Mouse (Mus musculus): ENCODE data around the gene Slc12a8. TPM values are rescaled to one million over a fixed set of nuclear protein-coding genes. Genes with fewer than 3 reads are reported as not detected.

Slc12a8 gene
- polyA plus RNA-seq, 1 experiment from 2014 or later: 0.92 TPM

GRCm38 (mm10) chr16:33682651-33683050 is 165.5 kb downstream of the Slc12a8 start:
- Histone ChIP-seq H3K36me3 (no peaks in the 10 kb centered on the region), H3K9me3 (no peaks in the 10 kb centered on the region), H3K4me3 (no peak overlapping the region), H3K27me3 (no peaks in the 10 kb centered on the region), H3K27ac (replicated peaks) (no peak overlapping the region), H3K4me2 (replicated peaks) (no peak overlapping the region), H3K4me1 (peaks cover 36% of the 10 kb centered on the region), H3K9ac (replicated peaks) (no peak overlapping the region)
- no peak for ATAC-seq (replicated peaks)
- WGBS: 77% methylated on average over 3 of the region's 3 CpGs

- peak; percentile 29; the same call in 1 of the 2 replicates for ATAC-seq (replicated peaks)
- H3K9ac ChIP-seq (replicated peaks): peak overlapping the region; percentile 93; the same call in 1 of the 2 replicates
Observed at GRCm38 (mm10) chr16:33683206-33684161, 166.4 kb downstream of the Slc12a8 start.

GRCm38 (mm10) chr16:33684162-33684702 is 167.1 kb downstream of the Slc12a8 start, which contains the start of gene Heg1:
Gene Heg1, plus strand, starts transcription at chr16:33684370.
- peak; percentile 85 for ATAC-seq (replicated peaks)
- H3K36me3 ChIP-seq: no peaks in the 10 kb centered on the region
- H3K9ac ChIP-seq (replicated peaks): peak within 1 kb of the TSS; percentile 93
- H3K4me1 ChIP-seq: peaks cover 46% of the 10 kb centered on the region
- no peaks in the 10 kb centered on the region for H3K9me3 ChIP-seq
- H3K4me2 ChIP-seq (replicated peaks): peak within 1 kb of the TSS; percentile 88
- peak within 1 kb of the TSS; percentile 89 for H3K4me3 ChIP-seq
- under 1% methylated on average over 46 of the region's 57 CpGs for WGBS
- H3K27ac ChIP-seq (replicated peaks): peak within 1 kb of the TSS; percentile 79
- H3K27me3 ChIP-seq: no peaks in the 10 kb centered on the region

More at GRCm38 (mm10) chr16:33683206-33684161, 166.4 kb downstream of the Slc12a8 start:
- Histone ChIP-seq H3K4me2 (replicated peaks) (peak overlapping the region; percentile 88), H3K4me1 (peaks cover 44% of the 10 kb centered on the region), H3K27me3 (no peaks in the 10 kb centered on the region), H3K36me3 (no peaks in the 10 kb centered on the region), H3K9me3 (no peaks in the 10 kb centered on the region), H3K27ac (replicated peaks) (peak overlapping the region; percentile 79), H3K4me3 (peak overlapping the region; percentile 89)
- 65% methylated on average over 13 of the region's 13 CpGs for WGBS

GRCm38 (mm10) chr16:33684703-33685701 is 167.9 kb downstream of the Slc12a8 start:
- under 1% methylated on average over 46 of the region's 46 CpGs for WGBS
- H3K27ac ChIP-seq (replicated peaks): peak overlapping the region; percentile 79
- H3K4me2 ChIP-seq (replicated peaks): peak overlapping the region; percentile 88
- no peaks in the 10 kb centered on the region for H3K9me3 ChIP-seq
- H3K9ac ChIP-seq (replicated peaks): peak overlapping the region; percentile 93
- peak overlapping the region; percentile 89 for H3K4me3 ChIP-seq
- H3K4me1 ChIP-seq: peaks cover 53% of the 10 kb centered on the region
- H3K27me3 ChIP-seq: no peaks in the 10 kb centered on the region
- peak; percentile 59 for ATAC-seq (replicated peaks)
- no peaks in the 10 kb centered on the region for H3K36me3 ChIP-seq

- no peaks in the 10 kb centered on the region for H3K27me3 ChIP-seq
- 0 out of 2 replicates have a peak overlapping the region, but pooled peaks have one; percentile 16 for H3K27ac ChIP-seq (replicated peaks)
- H3K9ac ChIP-seq (replicated peaks): peak overlapping the region; percentile 93
- H3K4me3 ChIP-seq: peak overlapping the region; percentile 89
- no peaks in the 10 kb centered on the region for H3K9me3 ChIP-seq
- WGBS: 62% methylated on average over 1 of the region's 1 CpGs
- no peaks in the 10 kb centered on the region for H3K36me3 ChIP-seq
- H3K4me1 ChIP-seq: peaks cover 61% of the 10 kb centered on the region
- peak overlapping the region; percentile 88 for H3K4me2 ChIP-seq (replicated peaks)
- no peak for ATAC-seq (replicated peaks)
Observed at GRCm38 (mm10) chr16:33686056-33686455, 168.9 kb downstream of the Slc12a8 start.

- 61% methylated on average over 3 of the region's 3 CpGs for WGBS
- H3K27me3 ChIP-seq: no peaks in the 10 kb centered on the region
- peak overlapping the region; percentile 89 for H3K4me3 ChIP-seq
- H3K36me3 ChIP-seq: no peaks in the 10 kb centered on the region
- peaks cover 75% of the 10 kb centered on the region for H3K4me1 ChIP-seq
- H3K9me3 ChIP-seq: no peaks in the 10 kb centered on the region
- 0 out of 2 replicates have a peak overlapping the region, but pooled peaks have one; percentile 20 for H3K9ac ChIP-seq (replicated peaks)
- 0 out of 2 replicates have a peak overlapping the region, but pooled peaks have one; percentile 28 for H3K27ac ChIP-seq (replicated peaks)
- no peak for ATAC-seq (replicated peaks)
- H3K4me2 ChIP-seq (replicated peaks): peak overlapping the region; percentile 88
Observed at GRCm38 (mm10) chr16:33687724-33688123, 170.6 kb downstream of the Slc12a8 start.

- no peak overlapping the region for H3K4me3 ChIP-seq
- no peaks in the 10 kb centered on the region for H3K36me3 ChIP-seq
- H3K4me1 ChIP-seq: peaks cover 72% of the 10 kb centered on the region
- H3K4me2 ChIP-seq (replicated peaks): no peak overlapping the region
- peak overlapping the region; percentile 64 for H3K27ac ChIP-seq (replicated peaks)
- no peak overlapping the region for H3K9ac ChIP-seq (replicated peaks)
- WGBS: 76% methylated on average over 6 of the region's 6 CpGs
- H3K9me3 ChIP-seq: no peaks in the 10 kb centered on the region
- no peak for ATAC-seq (replicated peaks)
- H3K27me3 ChIP-seq: no peaks in the 10 kb centered on the region
Observed at GRCm38 (mm10) chr16:33690975-33691747, 174.0 kb downstream of the Slc12a8 start.

GRCm38 (mm10) chr16:33693553-33693952 is 176.4 kb downstream of the Slc12a8 start:
- H3K9me3 ChIP-seq: no peaks in the 10 kb centered on the region
- WGBS: 86% methylated on average over 1 of the region's 1 CpGs
- H3K4me1 ChIP-seq: peaks cover 72% of the 10 kb centered on the region
- H3K4me2 ChIP-seq (replicated peaks): no peak overlapping the region
- no peaks in the 10 kb centered on the region for H3K36me3 ChIP-seq
- no peak overlapping the region for H3K4me3 ChIP-seq
- H3K27me3 ChIP-seq: no peaks in the 10 kb centered on the region
- H3K27ac ChIP-seq (replicated peaks): no peak overlapping the region
- ATAC-seq (replicated peaks): no peak
- H3K9ac ChIP-seq (replicated peaks): no peak overlapping the region

- no peaks in the 10 kb centered on the region for H3K36me3 ChIP-seq
- H3K9ac ChIP-seq (replicated peaks): peak overlapping the region; percentile 15; the same call in 1 of the 2 replicates
- 48% methylated on average over 13 of the region's 13 CpGs for WGBS
- no peak overlapping the region for H3K4me2 ChIP-seq (replicated peaks)
- peaks cover 65% of the 10 kb centered on the region for H3K4me1 ChIP-seq
- no peak overlapping the region for H3K4me3 ChIP-seq
- no peaks in the 10 kb centered on the region for H3K27me3 ChIP-seq
- peak; percentile 66 for ATAC-seq (replicated peaks)
- H3K9me3 ChIP-seq: no peaks in the 10 kb centered on the region
- peak overlapping the region; percentile 76 for H3K27ac ChIP-seq (replicated peaks)
Observed at GRCm38 (mm10) chr16:33696811-33697575, 179.9 kb downstream of the Slc12a8 start.

GRCm38 (mm10) chr16:33697576-33698276 is 180.6 kb downstream of the Slc12a8 start:
- H3K9me3 ChIP-seq: no peaks in the 10 kb centered on the region
- peaks cover 58% of the 10 kb centered on the region for H3K4me1 ChIP-seq
- H3K27me3 ChIP-seq: no peaks in the 10 kb centered on the region
- peak overlapping the region; percentile 76 for H3K27ac ChIP-seq (replicated peaks)
- no peak overlapping the region for H3K4me2 ChIP-seq (replicated peaks)
- H3K9ac ChIP-seq (replicated peaks): no peak overlapping the region; the same call in 1 of the 2 replicates
- no peaks in the 10 kb centered on the region for H3K36me3 ChIP-seq
- WGBS: 31% methylated on average over 9 of the region's 9 CpGs
- ATAC-seq (replicated peaks): no peak
- no peak overlapping the region for H3K4me3 ChIP-seq
